Mouse (Mus musculus) gonadal fat pad, adult 2 months (tissue): ENCODE measurements around the gene Arhgap1. TPM values are rescaled to one million over a fixed set of nuclear protein-coding genes. Genes with fewer than 3 reads are reported as not detected.

Source experiments
- DNase-seq: peaks from one replicate; pipeline ENCODE4 v3.0.0-alpha.2; 2012; ENCODE audit warnings: low read depth
- polyA plus RNA-seq: library from polyadenylated mRNA; depleted of rRNA; stranded (reverse); fragments of >200 nt; gene quantifications from 2 replicates; pipeline ENCODE4 v1.2.3, GENCODE M21; 2012

Arhgap1 gene
- polyA plus RNA-seq, 1 experiment = 103 TPM

DNA sequence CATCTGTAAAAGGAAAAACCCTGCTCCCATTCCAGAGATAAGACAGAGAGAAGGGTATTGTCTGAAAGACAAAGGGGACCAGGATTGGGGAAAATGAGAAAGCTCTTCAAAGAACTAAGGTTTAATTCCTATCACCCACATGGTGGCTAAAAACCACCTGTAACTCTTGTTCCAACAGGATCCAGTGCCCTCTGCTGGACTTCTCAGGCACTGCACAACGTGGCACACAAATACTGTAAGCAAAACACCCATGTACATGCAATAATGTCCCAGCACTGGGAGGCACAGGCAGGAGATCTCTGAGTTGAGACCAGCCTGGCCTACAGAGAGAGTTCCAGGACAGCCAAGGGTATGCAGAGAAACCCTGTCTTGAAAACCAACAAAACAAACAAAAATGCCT, 2.9 kb upstream of the Arhgap1 start:
- DNase-seq = no peak

DNA sequence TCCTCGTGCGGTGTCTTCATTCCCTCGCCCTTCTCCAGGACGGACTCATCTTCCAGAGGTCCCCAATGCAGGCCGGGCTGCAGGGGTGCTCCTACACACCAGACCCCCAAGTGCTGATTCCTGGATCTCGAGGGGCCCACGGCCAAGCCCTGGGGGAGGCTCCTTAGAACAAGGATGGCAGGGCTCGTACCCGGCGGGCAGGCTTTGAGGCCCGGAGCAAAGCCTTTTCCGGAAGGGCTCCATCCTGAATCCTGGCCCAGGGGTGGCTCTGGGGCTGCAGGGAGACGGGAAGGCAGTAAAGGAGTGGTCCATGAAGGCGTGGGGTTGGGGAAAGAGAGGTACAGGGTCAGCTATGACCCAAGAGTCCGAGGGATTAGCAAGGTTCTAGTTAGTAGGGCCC, 508 bp upstream of the Arhgap1 start:
- no peak for DNase-seq

DNA sequence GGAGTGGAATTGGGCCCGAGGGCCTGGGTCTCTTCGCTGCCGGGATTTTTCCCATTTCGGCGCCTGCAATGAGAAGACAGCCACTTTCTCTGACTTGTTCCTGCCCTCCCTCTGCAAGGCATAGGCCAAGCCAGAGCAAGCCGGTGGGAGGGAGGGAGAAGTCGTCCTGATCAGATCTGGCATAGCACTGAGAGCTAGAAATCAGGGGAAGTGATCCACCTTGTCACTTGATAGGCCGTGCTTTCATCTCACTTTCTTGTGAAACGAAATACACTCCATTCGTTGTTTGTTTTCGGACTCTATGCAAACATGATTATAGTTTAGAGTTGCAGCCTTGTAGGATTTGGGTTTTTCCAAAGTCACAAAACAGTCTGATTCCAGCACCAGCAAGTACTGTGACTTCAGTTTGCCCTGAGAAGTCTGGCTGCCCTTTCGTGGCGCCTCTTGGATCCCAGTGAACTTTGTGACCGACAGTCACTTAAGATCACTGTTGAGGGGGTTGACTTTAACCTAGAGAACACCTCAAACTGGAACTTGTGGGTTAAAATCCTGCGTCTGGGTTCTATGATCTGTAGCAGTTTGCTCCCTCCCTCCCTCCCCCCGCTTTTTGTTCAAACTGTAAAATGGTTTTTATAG, 818 bp downstream of the Arhgap1 start:
- no peak for DNase-seq

DNA sequence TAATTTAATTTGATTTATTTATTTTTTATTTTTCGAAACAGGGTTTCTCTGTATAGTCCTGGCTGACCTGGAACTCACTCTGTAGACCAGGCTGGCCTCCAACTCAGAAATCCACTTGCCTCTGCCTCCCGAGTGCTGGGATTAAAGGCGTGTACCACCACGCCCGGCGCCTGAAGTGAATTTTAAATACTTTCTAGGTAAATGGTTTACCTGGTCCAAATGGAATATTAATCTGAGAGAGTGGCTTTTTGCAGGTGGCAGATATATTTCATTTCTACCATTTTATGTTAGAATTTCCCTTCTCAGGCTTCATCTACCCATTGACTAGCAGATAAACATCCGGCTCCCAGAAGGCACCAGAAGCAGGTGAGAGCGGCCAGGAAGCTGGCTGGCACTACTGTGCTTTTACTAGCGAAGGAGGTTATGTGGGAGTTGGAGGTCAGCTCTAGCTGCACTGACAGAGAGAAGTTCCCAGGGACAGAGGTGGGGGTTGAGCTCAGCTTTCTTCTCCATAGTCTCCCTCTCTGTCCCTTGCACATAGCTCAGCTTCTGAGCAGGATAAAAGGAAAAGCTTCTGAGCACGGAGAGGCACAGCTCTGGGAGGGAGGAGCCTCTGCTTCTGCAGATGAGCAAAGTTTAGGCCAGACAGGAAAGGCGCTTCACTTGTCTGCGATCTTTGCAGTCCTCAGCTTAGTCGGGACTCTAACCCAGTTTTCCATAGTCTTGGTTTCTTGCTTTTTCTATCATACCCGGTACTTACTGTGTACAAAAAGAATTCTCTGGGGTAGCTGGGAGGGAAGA, 2.0 kb downstream of the Arhgap1 start:
- no peak for DNase-seq

DNA sequence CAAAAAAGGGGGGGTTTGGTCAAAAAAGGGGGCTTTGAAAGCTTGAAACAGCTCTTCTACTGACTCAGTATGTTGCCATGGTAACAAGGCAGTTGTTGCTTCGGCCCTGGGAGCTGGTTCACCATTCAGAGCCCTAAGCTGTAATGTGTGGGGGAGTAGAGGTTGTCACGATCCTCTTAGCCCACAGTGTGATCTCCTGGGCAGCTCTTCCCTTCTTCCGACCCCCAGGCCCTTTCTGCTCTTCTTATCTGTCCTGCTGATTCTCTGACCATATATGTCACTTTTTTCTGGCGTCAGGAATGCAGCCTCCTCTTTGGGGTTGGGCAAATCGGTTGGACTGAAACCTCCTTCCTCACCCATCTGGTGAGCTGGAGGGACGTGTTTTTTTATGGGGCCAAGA, 3.2 kb downstream of the Arhgap1 start:
- DNase-seq = no peak

DNA sequence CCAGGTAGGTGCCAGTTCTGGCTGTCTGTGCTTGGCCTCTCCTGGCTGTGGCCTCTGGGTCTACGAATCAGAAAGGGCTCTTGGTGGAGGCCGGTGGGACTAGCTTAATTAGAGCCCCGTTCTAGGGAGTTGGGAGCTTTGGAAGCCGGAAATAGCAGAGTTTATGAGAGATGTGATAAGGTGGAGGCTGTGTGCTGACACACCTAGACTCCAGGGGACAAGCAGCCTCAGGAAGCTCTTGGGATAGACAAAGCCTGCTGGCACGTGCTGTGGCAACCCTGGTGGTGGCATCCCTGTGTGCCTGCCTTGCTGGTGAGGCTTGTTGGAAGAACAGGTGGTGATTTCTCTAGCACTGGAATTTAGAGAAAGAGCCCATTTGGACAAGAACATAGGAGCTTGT, 5.7 kb downstream of the Arhgap1 start:
- no peak for DNase-seq

DNA sequence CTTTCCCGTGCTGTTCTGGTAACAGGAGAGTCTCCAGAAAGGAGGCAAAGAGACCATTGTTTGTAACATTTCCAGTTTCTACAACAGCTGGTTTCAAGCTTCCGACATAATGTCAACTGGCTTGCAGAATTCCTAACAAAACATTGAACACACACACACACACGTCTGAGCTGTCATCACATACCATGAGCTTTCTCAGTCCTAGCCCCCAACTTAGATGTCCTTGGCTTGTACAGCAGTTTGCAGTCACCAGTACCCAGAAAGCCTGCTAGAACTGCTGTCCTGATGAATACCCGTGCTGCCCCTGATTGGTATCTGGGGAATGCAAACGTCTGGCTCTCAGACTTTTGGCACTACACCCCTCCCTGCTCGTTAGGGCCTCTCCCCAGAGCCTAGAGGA, 6.2 kb downstream of the Arhgap1 start:
- no peak for DNase-seq

DNA sequence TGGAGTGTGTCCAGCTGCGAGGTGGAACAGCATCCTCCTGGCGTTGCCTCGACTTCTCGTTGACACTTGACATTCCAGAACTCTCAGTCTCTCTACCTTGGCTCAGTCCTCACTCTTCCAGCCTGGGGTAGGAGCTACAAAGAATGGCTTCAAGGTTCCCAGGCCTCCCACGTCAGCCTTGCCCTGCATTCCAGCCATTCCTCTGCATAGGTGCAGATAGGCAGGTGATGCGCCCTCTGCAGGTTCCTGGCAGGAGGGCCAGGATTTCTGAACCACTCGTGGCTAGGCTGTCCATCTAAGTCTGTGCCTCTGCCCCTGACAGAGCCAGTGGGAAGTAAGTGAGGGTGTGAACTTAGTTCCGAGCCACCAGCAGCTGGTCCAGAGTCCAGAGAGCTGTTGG, 7.1 kb downstream of the Arhgap1 start:
- no peak for DNase-seq

DNA sequence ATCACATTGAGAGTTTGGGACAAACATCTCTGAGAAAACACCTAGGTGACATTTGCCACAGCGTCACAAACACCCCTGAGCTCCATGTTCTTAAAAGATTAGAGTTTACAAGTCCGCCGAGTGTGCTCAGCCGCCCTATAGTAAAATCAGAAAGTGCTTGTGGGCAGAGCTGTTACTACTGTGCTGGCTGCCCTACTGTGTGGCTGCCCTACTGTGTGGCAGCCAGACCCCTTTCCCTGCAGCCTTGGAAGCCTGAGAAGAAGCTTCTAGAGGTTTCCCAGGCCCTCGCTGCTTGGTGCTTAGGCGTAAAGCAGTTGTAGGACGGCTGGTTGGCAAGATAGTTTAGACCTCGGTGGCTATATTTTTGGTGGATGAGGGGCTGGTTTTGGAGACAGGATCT, 10.0 kb downstream of the Arhgap1 start:
- DNase-seq = no peak

DNA sequence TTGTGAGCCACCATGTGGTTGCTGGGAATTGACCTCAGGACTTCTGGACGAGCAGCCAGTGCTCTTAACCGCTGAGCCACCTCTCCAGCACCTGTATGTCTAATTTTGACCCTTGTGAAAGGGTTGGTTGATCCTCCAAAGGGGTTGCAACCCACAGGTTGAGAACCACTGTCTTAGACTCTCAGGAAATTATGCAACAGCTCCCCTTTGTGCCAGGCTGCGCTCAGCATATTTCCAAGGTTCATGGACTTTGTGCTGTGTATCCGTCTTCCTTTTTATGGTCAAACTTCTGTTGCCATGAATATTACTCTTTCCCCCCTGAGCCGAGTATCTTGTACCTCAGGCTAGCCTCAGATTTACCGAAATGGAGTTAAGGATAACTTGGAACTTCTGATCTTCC, 11.3 kb downstream of the Arhgap1 start:
- DNase-seq = no peak

DNA sequence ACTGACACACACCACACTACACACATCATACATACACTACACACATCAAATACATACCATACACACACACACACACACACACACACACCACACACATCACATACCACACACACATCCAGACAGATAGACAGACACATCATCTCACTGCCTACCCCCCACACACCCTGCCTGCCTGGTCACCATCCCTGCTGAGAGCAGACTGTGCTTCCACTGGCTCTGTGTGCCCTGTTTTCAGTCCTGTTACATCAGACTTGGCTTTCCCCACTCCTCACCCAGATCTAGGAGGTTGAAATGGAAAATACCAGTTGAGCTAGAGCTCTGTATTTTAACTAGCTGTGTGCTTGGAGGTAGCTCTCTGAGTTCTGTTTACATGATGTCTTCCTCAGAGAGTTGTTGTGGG, 15.1 kb downstream of the Arhgap1 start:
- no peak for DNase-seq

DNA sequence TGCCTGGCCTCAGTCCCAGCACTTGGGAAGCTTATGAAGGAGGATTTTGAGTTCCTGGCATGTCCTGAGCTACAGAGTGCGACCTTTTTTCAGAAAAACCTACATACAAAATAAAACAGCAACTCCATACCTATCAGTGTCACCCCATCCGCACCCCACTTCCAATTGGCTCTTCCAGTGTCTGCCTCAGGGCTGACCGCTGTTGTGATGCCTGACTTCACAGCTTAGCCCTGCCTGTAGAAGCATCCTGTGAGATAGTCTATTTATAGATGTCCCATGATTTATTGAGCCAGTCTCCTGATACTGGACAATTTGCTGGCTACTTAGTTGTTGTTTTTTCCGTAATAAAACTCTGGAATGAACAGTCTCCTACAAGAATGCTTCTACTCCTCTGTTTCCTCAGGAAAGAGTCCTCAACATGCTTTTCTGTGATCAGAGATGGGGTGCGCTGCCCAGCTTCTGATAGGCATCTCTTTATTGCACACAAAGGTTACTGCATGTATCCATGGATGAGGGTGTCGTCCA, 16.8 kb downstream of the Arhgap1 start:
- no peak for DNase-seq

DNA sequence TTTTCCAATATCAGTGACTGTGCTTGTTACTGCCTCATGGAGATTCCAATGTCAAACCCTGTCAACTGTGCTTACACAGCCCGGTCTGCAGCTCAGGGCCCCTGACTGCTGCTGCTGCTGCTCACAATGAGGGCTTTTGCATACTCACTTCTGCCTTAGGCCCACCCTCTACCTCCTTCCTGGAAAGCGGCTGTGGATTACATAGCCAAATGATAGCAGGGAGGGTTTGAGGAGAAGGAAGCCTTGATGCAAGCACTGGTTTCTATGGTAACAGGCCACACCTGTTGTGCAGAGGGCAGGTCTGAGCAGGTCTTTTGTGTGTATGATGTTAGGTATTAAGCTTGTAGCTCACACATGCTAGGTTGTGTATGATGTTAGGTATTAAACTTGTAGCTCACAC, 18.1 kb downstream of the Arhgap1 start:
- no peak for DNase-seq

DNA sequence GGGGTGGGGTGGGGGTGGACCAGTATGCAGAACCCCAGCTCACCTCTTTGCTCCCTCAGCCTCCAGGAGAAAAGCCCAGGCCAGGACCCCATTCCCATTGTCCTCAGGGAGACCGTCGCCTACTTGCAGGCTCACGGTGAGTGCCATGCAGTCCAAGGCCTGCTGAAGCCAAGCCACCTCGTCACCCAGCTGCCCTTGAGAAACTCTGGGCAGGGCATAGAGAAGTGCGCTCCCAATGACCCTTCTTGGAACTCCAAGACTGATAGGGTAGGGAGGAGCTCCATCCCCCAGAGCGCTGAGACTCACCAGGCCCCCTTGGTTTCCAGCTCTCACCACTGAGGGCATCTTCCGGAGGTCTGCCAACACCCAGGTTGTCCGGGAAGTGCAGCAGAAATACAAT, 19.7 kb downstream of the Arhgap1 start:
- no peak for DNase-seq

DNA sequence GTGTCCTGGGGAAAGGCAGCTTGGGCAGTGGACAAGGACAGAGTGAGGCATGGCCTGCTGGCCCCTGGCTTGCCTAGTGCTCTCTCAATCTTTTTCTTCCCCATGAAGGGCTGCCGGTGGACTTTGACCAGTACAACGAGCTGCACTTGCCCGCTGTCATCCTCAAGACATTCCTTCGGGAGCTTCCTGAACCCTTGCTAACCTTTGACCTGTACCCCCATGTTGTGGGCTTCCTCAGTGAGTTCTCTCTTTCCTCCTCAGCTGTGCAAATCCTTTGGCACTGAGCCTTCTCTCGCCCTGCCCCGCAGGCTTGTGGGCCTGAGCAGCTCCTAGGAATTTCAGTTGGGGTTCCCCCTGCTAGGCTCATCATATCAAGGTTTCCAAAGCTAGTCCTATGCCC, 20.4 kb downstream of the Arhgap1 start:
- no peak for DNase-seq

DNA sequence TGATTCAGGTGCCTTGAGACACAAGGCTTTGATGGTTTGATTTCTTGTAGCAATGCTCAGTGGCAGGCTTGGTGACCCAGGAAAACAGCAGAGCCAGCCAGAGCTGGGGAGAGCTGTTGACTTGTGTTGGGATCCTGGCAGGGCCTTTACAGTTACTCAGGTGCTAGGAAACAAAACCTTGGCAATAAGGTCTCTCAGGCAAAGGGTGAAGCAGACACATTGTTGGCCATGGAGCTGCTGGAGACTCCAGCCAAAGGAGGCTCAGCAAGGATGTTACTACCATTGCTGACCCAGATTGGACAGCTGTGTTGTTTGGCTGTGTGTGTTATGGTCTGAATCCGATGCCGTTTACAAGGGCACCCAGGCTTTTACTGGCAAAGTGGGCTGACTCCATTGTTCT, 23.9 kb downstream of the Arhgap1 start:
- DNase-seq = no peak

DNA sequence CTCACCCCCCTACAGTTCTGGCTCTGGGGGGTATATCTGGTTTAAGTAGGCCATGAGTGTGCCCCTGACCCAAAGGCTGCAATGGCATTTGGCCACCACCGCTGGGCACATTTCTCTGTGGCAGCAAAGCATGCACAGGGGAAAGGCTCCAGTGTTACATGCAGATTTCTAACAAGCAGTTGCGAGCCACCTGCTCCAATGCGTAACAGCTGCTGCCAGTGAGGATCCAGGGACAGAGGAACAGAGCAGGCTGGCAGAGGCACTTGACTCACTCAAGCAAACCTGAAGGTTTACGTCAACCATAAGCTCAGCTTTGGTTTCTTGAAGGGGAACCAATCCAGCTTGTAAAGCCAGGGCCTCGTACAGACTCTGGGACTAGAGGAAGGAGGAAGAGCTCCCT, 25.2 kb downstream of the Arhgap1 start:
- no peak for DNase-seq

DNA sequence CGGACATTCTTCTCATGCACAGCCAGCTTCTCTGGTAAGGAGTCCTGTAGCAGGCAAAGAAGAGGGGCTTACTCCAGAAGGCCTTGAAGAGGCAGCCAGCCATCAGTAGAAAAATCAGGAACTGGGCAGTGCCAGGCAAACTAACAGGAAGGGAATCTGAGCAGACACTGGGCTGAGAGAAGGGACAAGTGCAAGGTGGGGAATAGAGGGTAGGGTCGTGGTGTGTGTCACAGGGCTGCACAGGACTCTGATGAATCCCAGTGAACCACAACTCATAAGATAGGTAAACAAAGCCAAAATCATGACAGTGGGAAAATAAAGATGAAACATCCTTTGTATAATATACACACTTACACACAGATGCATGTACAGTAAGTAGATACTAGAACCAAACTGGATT, 26.8 kb downstream of the Arhgap1 start:
- DNase-seq = no peak

DNA sequence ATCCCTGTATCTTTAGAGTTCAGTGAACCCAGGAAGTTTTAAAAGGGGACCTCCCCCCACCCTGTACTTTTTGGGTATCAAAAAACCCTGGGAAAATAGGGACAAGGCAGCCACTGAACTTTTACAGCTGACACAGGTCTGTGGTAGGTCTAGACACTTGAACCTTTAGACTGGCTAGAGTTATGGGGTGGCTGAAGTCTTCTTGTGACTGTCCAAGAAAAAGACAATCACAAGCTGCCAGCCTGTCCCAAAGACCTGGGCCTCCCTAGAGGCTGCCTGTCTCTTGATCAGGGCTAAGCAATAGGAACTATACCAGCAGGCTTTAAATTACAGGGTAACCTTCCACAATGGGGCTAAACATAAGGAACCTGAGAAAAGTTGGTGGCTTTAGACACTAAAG, 27.3 kb downstream of the Arhgap1 start:
- DNase-seq = no peak

DNA sequence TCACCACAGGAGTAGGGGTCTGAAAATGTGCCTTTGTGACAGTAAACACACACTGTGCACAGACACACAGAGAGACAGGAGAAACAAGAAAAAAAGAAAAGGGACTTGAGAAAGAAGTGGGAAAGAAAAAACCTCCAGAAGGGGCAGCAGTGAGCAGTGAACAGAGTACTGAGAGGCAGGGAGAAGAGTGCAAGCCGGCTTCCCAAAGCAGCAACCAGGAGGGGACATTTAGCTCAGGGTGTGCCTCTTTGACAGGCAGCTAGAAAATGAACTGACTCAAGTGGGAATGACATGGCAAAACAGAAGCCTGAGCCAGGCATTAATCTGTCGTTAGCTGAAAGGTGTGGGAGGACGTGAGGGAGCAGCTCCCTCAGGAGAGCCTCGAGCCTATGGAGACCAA, 33.2 kb downstream of the Arhgap1 start:
- no peak for DNase-seq

DNA sequence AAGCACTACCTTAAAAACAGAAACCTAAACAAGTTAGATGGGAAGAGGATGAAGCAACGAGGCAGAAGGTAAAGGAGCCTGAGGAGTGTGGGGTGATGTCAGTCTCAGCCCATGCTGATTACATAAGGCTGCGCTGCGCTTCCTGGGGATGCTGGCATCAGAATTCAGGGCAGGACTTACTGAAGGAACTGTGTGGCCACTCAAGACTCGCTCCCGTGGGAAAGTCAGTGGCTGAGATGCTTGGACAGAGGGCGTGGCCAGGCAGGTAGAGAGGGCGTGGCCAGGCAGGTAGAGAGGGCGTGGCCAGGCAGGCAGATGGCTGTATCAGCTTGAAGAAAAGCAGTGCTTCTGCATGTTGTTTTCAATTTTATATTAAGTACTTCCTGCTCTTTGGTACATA, 34.3 kb downstream of the Arhgap1 start:
- peak; percentile 27 for DNase-seq

DNA sequence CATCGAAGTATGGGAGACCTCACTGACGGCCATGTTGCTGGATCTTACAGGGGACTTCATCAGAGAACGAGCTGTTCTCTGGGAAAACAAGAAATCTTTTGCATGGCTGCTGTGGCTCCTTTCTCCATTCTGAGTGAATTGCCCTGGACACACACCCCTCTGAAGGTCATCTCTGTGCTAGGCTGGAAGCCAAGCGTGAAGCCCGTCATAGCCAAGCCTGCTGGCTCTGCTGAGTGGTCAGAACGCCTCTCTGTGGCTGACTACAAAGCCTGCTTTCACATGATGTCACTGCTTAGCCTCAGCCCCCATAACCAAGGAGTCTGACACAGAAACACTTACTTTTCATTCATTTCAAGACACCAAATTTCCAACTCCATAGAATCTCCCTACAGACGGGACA, 39.8 kb downstream of the Arhgap1 start:
- DNase-seq = no peak

DNA sequence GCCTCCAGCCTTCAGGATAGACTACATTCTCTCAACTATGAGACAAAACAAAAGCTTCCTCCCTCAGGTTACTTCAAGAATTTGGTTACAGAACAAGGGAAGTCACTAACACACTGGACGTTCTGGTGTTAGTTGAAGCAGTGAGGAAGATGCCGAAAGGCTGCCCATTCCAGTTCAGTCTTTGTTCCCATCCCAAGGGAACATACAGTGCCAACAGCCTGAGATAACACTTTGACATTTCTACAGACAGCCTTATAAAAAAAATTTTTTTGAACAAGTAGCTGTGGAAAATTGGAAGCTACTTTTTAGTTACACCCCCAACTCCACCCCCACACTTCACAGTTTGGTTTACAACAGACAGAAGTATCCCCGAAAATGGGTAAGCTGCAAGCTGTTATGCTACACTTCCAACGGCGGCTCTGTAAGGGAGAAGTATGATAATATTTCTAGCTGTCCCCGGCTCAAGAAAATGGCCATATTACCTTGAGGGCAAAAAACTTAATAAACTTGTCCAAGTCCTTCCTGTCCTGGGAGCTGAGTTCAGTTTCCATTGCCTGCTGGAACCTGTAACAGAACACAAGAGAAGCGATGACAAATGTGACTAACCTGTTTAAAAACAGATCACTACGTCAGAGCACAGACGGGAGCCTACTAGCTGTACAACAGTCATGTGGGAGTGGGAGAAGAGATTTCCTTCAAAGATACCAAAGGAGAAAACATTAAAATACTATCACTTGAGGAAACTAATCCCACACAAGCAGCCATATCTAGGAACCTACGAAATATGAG, 46.0 kb downstream of the Arhgap1 start:
- no peak for DNase-seq
